Comparison of ENCODE assay signal across 19 mouse cellular contexts in the genomic region with DNA sequence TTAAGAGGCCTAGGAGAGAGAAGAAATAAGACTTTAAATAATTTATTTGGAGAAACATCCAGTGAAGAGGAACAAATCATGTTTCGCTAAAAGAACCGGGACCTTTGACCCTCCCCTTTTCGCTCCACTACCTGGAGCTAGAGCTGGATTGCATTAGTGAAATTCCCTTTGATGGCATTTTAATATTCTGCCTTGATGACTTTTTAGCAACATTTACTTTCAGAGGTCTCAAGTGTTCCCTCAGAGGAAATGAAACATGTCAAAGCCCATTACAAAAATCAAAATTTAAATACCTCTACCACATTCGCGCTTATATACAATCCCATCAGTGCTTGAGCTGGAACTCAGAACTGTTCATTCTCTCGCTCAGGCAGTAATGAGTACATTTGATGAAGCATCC.
"Had no signal": no experiment of that assay in that cellular context is flagged by ENCODE, and none has a peak within 500 bp of the region (broad histone marks: within the 10 kb centered on the region; RNA-seq: fewer than 3 reads in every experiment).

No protein-coding gene starts in this region.

- H3K36me3 ChIP-seq: limb, embryonic 12.5 days; limb, embryonic 15.5 days; neural tube, embryonic 12.5 days; neural tube, embryonic 15.5 days had no signal

- H3K27me3 ChIP-seq: limb, embryonic 12.5 days; limb, embryonic 15.5 days; megakaryocyte, embryonic 14.5 days; neural tube, embryonic 12.5 days; neural tube, embryonic 15.5 days had no signal

- H3K4me3 ChIP-seq: limb, embryonic 12.5 days; limb, embryonic 15.5 days; megakaryocyte, embryonic 14.5 days; neural tube, embryonic 12.5 days; neural tube, embryonic 15.5 days had no signal

- ATAC-seq: liver, postnatal 0 days had no signal

- H3K27ac ChIP-seq: limb, embryonic 12.5 days; limb, embryonic 15.5 days; liver, embryonic 14.5 days; neural tube, embryonic 12.5 days; neural tube, embryonic 15.5 days had no signal

- DNase-seq: kidney, adult 11 months; kidney, adult 9 months; kidney, postnatal 14 days; kidney, postnatal 4 days; liver, postnatal 0 days; lung, embryonic 14.5 days; lung, postnatal 10 days; lung, postnatal 36 days; midbrain, embryonic 14.5 days; thymus, adult 18-20 months; thymus, postnatal 36 days had no signal

- H3K9me3 ChIP-seq: limb, embryonic 12.5 days; limb, embryonic 15.5 days; neural tube, embryonic 12.5 days; neural tube, embryonic 15.5 days had no signal

- H3K4me2 ChIP-seq: limb, embryonic 12.5 days; limb, embryonic 15.5 days; liver, embryonic 11.5 days; lung, embryonic 14.5 days; midbrain, embryonic 11.5 days; neural tube, embryonic 12.5 days; neural tube, embryonic 15.5 days had no signal

- H3K9ac ChIP-seq: limb, embryonic 12.5 days; limb, embryonic 15.5 days; liver, embryonic 14.5 days; liver, postnatal 0 days; lung, embryonic 14.5 days; neural tube, embryonic 12.5 days; neural tube, embryonic 15.5 days had no signal

- H3K4me1 ChIP-seq: limb, embryonic 12.5 days; limb, embryonic 15.5 days; megakaryocyte, embryonic 14.5 days; neural tube, embryonic 12.5 days; neural tube, embryonic 15.5 days had no signal
